Mouse (Mus musculus) CH12.LX (cell line): Measurements from ENCODE around the gene Ablim1. TPM values are rescaled to one million over a fixed set of nuclear protein-coding genes. Genes with fewer than 3 reads are reported as not detected.

ENCODE experiments used
- DNase-seq: peaks from one replicate; pipeline ENCODE4 v3.0.0-alpha.2; 2013; ENCODE audit errors: extremely low read depth
- H3K27ac ChIP-seq: 2 replicates; pipeline ENCODE4 v1.5.1; 2012; ENCODE audit warnings: low read depth, mild to moderate bottlenecking, control low read depth, moderate library complexity; ENCODE audit not compliant: insufficient read depth
- H3K27me3 ChIP-seq: replicated peaks from 2 replicates; pipeline ENCODE3; 2012; ENCODE audit warnings: inconsistent platforms
- H3K36me3 ChIP-seq, 2 experiments: replicated peaks in 1 of 2; 2 replicates each; pipeline versions ENCODE3 to v1.6.1; 2012; ENCODE audit warnings: inconsistent platforms in 1 of 2, low read length in 1 of 2, mild to moderate bottlenecking in 1 of 2, mixed read lengths in 1 of 2, moderate library complexity in 1 of 2; ENCODE audit not compliant: control insufficient read depth in 1 of 2, insufficient read depth in 1 of 2
- H3K4me1 ChIP-seq, 2 experiments: 2 replicates each; pipeline ENCODE4 v1.6.1; 2012; ENCODE audit warnings: inconsistent platforms in 1 of 2, moderate library complexity in 1 of 2; ENCODE audit not compliant: insufficient read depth in 2 of 2, control insufficient read depth in 1 of 2
- H3K4me2 ChIP-seq: 2 replicates; pipeline ENCODE4 v1.6.1; 2012; ENCODE audit warnings: low read depth, mild to moderate bottlenecking, control low read depth; ENCODE audit not compliant: poor library complexity, insufficient read depth, severe bottlenecking
- H3K4me3 ChIP-seq, 3 experiments: fragments of 150-350 bp in 1 of 3; sonication (generic) in 1 of 3; replicated peaks in 1 of 3; 2 replicates each; pipeline versions ENCODE3 to v1.5.1; 2011 to 2012; ENCODE audit warnings: low read depth in 2 of 3, low read length in 2 of 3, mild to moderate bottlenecking in 2 of 3, moderate library complexity in 2 of 3, control low read depth in 1 of 3, improper control_type of control experiment in 1 of 3, inconsistent platforms in 1 of 3, mixed read lengths in 1 of 3; ENCODE audit not compliant: poor library complexity in 1 of 3
- H3K79me2 ChIP-seq: replicated peaks from 2 replicates; pipeline ENCODE4 v1.6.1; 2012; ENCODE audit warnings: mild to moderate bottlenecking, moderate library complexity; ENCODE audit not compliant: control insufficient read depth, poor library complexity, insufficient read depth, severe bottlenecking; ENCODE audit errors: extremely low read depth
- H3K9ac ChIP-seq: 2 replicates; pipeline ENCODE4 v1.6.1; 2012; ENCODE audit warnings: low read depth, mild to moderate bottlenecking, control low read depth, moderate library complexity; ENCODE audit not compliant: insufficient read depth
- H3K9me3 ChIP-seq: replicated peaks from 2 replicates; pipeline ENCODE3; 2012; ENCODE audit warnings: low read length, inconsistent platforms, mixed read lengths
- BHLHE40 ChIP-seq: IDR thresholded peaks from 2 replicates; pipeline ENCODE4 v1.6.1; 2011; ENCODE audit warnings: mild to moderate bottlenecking, low read depth, low read length, improper control_type of control experiment
- CHD1 ChIP-seq: IDR thresholded peaks from 2 replicates; pipeline ENCODE4 v1.6.1; 2012; ENCODE audit warnings: low read depth, low read length, improper control_type of control experiment, inconsistent platforms
- CHD2 ChIP-seq: IDR thresholded peaks from 2 replicates; pipeline ENCODE4 v1.6.1; 2011; ENCODE audit warnings: low read length, improper control_type of control experiment
- CTCF ChIP-seq, 2 experiments: IDR thresholded peaks in 1 of 2; conservative IDR thresholded peaks in 1 of 2; 2 replicates each; pipeline ENCODE4 v1.5.1; 2011 to 2012; ENCODE audit warnings: low read depth in 2 of 2, low read length in 2 of 2, improper control_type of control experiment in 1 of 2, inconsistent platforms in 1 of 2, mild to moderate bottlenecking in 1 of 2, moderate library complexity in 1 of 2
- E2F4 ChIP-seq: IDR thresholded peaks from 2 replicates; pipeline ENCODE4 v1.6.1; 2011; ENCODE audit warnings: low read depth, low read length, improper control_type of control experiment; ENCODE audit not compliant: insufficient replicate concordance
- ELF1 ChIP-seq: IDR thresholded peaks from 2 replicates; pipeline ENCODE4 v1.6.1; 2014; ENCODE audit warnings: low read depth, mild to moderate bottlenecking, inconsistent platforms, low read length, improper control_type of control experiment
- EP300 ChIP-seq: IDR thresholded peaks from 2 replicates; pipeline ENCODE4 v1.6.1; 2011; ENCODE audit warnings: low read length, improper control_type of control experiment
- GABPA ChIP-seq: IDR thresholded peaks from 2 replicates; pipeline ENCODE4 v1.6.1; 2012; ENCODE audit warnings: low read depth, low read length, improper control_type of control experiment, inconsistent platforms; ENCODE audit not compliant: insufficient replicate concordance
- IRF4 ChIP-seq: IDR thresholded peaks from 2 replicates; pipeline ENCODE4 v1.6.1; 2014; ENCODE audit warnings: low read depth, mild to moderate bottlenecking, inconsistent platforms, low read length, improper control_type of control experiment
- JUND ChIP-seq: conservative IDR thresholded peaks from 2 replicates; pipeline ENCODE4 v1.6.1; 2011; ENCODE audit warnings: low read depth, low read length, improper control_type of control experiment
- KAT2A ChIP-seq: IDR thresholded peaks from 2 replicates; pipeline ENCODE4 v1.6.1; 2012; ENCODE audit warnings: low read length, improper control_type of control experiment, inconsistent platforms; ENCODE audit not compliant: insufficient replicate concordance
- MAX ChIP-seq: IDR thresholded peaks from 2 replicates; pipeline ENCODE4 v1.6.1; 2011; ENCODE audit warnings: low read length, improper control_type of control experiment
- MAZ ChIP-seq: IDR thresholded peaks from 2 replicates; pipeline ENCODE4 v1.6.1; 2012; ENCODE audit warnings: low read depth, mild to moderate bottlenecking, inconsistent platforms, low read length, improper control_type of control experiment, moderate library complexity
- MYC ChIP-seq: IDR thresholded peaks from 2 replicates; pipeline ENCODE4 v1.6.1; 2011; ENCODE audit warnings: low read depth, mild to moderate bottlenecking, improper control_type of control experiment, low read length
- NELFE ChIP-seq: IDR thresholded peaks from 2 replicates; pipeline ENCODE4 v1.6.1; 2011; ENCODE audit warnings: low read depth, low read length, improper control_type of control experiment
- NRF1 ChIP-seq: IDR thresholded peaks from 2 replicates; pipeline ENCODE4 v1.6.1; 2014; ENCODE audit warnings: low read depth, mild to moderate bottlenecking, inconsistent platforms, low read length, improper control_type of control experiment, moderate library complexity
- PAX5 ChIP-seq: IDR thresholded peaks from 2 replicates; pipeline ENCODE4 v1.6.1; 2012; ENCODE audit warnings: low read length, inconsistent platforms, mixed read lengths
- POLR2A ChIP-seq: IDR thresholded peaks from 2 replicates; pipeline ENCODE4 v1.6.1; 2011; ENCODE audit warnings: low read depth, mild to moderate bottlenecking, improper control_type of control experiment, low read length
- POLR2AphosphoS2 ChIP-seq: IDR thresholded peaks from 2 replicates; pipeline ENCODE4 v1.6.1; 2011; ENCODE audit warnings: low read depth, low read length, improper control_type of control experiment
- RAD21 ChIP-seq: IDR thresholded peaks from 2 replicates; pipeline ENCODE4 v1.6.1; 2011; ENCODE audit warnings: low read depth, mild to moderate bottlenecking, low read length, improper control_type of control experiment, moderate library complexity
- RCOR1 ChIP-seq: conservative IDR thresholded peaks from 2 replicates; pipeline ENCODE4 v1.6.1; 2012; ENCODE audit warnings: low read depth, mild to moderate bottlenecking, inconsistent platforms, low read length, improper control_type of control experiment
- SIN3A ChIP-seq: IDR thresholded peaks from 2 replicates; pipeline ENCODE4 v1.6.1; 2012; ENCODE audit warnings: low read length, improper control_type of control experiment, inconsistent platforms
- SMC3 ChIP-seq: IDR thresholded peaks from 2 replicates; pipeline ENCODE4 v1.6.1; 2011; ENCODE audit warnings: low read depth, low read length, improper control_type of control experiment
- TBP ChIP-seq: conservative IDR thresholded peaks from 2 replicates; pipeline ENCODE4 v1.6.1; 2011; ENCODE audit warnings: low read depth, low read length, improper control_type of control experiment
- TCF12 ChIP-seq: IDR thresholded peaks from 2 replicates; pipeline ENCODE4 v1.6.1; 2014; ENCODE audit warnings: low read depth, mild to moderate bottlenecking, inconsistent platforms, low read length, improper control_type of control experiment
- UBTF ChIP-seq: IDR thresholded peaks from 2 replicates; pipeline ENCODE4 v1.6.1; 2012; ENCODE audit warnings: low read depth, mild to moderate bottlenecking, inconsistent platforms, low read length, improper control_type of control experiment, moderate library complexity
- USF1 ChIP-seq: IDR thresholded peaks from 2 replicates; pipeline ENCODE4 v1.6.1; 2014; ENCODE audit warnings: low read depth, mild to moderate bottlenecking, inconsistent platforms, low read length, improper control_type of control experiment
- USF2 ChIP-seq: conservative IDR thresholded peaks from 2 replicates; pipeline ENCODE4 v1.6.1; 2011; ENCODE audit warnings: low read depth, low read length, improper control_type of control experiment
- ZC3H11A ChIP-seq: IDR thresholded peaks from 2 replicates; pipeline ENCODE4 v1.6.1; 2012; ENCODE audit warnings: low read depth, mild to moderate bottlenecking, inconsistent platforms, low read length, improper control_type of control experiment
- ZKSCAN1 ChIP-seq: IDR thresholded peaks from 2 replicates; pipeline ENCODE4 v1.6.1; 2012; ENCODE audit warnings: low read depth, inconsistent platforms, low read length, improper control_type of control experiment, borderline replicate concordance
- ZMIZ1 ChIP-seq: IDR thresholded peaks from 2 replicates; pipeline ENCODE4 v1.6.1; 2012; ENCODE audit warnings: low read depth, mild to moderate bottlenecking, inconsistent platforms, low read length, improper control_type of control experiment
- ZNF384 ChIP-seq: IDR thresholded peaks from 2 replicates; pipeline ENCODE4 v1.6.1; 2012; ENCODE audit warnings: low read depth, low read length, improper control_type of control experiment, inconsistent platforms
- dilution Hi-C: fragments of 300-500 bp; cut with MboI; formaldehyde crosslinking; loops from 2 replicates; pipeline ENCODE4 v1.14.3; 2020; ENCODE audit warnings: low sequenced_read_pairs; ENCODE audit not compliant: extremely low pct_unique_long_range_greater_than_20kb, extremely low pct_ligation_motif_present
- in situ Hi-C: fragments of 300-500 bp; cut with MboI; formaldehyde crosslinking; loops from 3 replicates; pipeline ENCODE4 v1.14.3; 2019; ENCODE audit warnings: low sequenced_read_pairs, low pct_ligation_motif_present, low pct_unique_long_range_greater_than_20kb, mixed read lengths
- polyA plus RNA-seq: library from polyadenylated mRNA; unstranded; fragments of >175 nt; gene quantifications from 2 replicates; pipeline ENCODE4 v1.2.1, GENCODE M21; 2012; ENCODE audit warnings: low read depth; ENCODE audit not compliant: insufficient read length
- total RNA-seq, 2 experiments: library from RNA; depleted of rRNA; stranded (reverse); fragments of 300-350 nt in 1 of 2; fragments of >200 nt in 1 of 2; gene quantifications; 2 replicates each; pipeline ENCODE4 v1.2.3; 2012 to 2014

The Ablim1 gene
- total and polyA plus RNA-seq, 3 experiments: 0.85 to 2.4 (median 2.0) TPM

DNA sequence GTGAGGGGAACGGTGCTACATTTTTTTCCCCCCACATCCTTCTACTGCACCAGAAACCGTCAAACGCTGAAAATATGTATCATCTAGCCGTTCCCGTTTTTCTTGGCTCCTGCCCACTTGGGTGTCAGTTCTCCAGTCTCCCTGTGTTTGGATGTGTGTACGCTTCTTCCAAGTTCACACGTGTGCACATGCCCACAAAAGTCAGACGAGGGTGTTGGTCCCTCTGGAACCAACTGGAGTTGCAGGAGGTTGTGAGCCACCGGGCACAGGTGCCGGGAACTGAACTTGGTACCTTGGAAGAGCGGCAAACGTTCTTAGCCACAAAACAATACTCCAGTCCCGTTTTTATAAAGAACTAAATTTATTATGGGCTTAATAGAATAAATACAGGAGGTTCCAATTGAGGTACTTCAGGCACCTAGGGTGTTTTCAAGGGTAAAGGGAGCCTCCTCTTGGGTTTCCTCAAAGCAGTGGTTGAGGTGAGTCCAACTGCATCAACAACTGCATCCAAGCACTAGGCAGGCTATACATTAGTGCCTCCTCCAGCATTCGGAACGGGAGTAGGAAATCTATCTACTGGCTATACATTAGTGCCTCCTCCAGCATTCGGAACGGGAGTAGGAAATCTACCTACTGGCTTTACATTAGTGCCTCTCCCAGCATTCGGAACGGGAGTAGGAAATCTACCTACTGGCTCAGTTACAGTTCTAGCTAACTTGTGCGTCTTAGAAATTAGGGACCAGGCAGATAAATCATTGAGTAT is 44.3 kb upstream of the Ablim1 start:
- dilution Hi-C loops (no loop called here), in situ Hi-C loops (no loop called here)
- H3K27ac ChIP-seq: peak overlapping the region; percentile 48; the same call in 1 of the 2 replicates
- H3K9me3 ChIP-seq: no peaks in the 10 kb centered on the region
- H3K4me1 ChIP-seq: peaks cover 16 to 45% of the 10 kb centered on the region in 2 experiments
- peaks cover 51% of the 10 kb centered on the region for H3K79me2 ChIP-seq
- no peaks in the 10 kb centered on the region for H3K27me3 ChIP-seq
- H3K9ac ChIP-seq: peak overlapping the region; percentile 99
- no peak for DNase-seq
- H3K36me3 ChIP-seq: peaks cover 5 to 25% of the 10 kb centered on the region in 2 experiments
- H3K4me3 ChIP-seq: peak overlapping the region; percentile 59 to 82 (median 61)
- TF ChIP-seq NELFE (no peak), TCF12 (no peak), BHLHE40 (peak; percentile 26)
- peak overlapping the region; percentile 72 for H3K4me2 ChIP-seq

- H3K4me3 ChIP-seq: peak overlapping the region; percentile 59 to 82 (median 61)
- H3K36me3 ChIP-seq: peaks cover 5 to 27% of the 10 kb centered on the region in 2 experiments
- no peaks in the 10 kb centered on the region for H3K27me3 ChIP-seq
- peak overlapping the region; percentile 74 for H3K4me2 ChIP-seq
- H3K79me2 ChIP-seq: peaks cover 45% of the 10 kb centered on the region
- dilution Hi-C loops: no loop called here
- DNase-seq: peak; percentile 96
- in situ Hi-C loops: no loop called here
- H3K9me3 ChIP-seq: no peaks in the 10 kb centered on the region
- peak overlapping the region; percentile 99 for H3K9ac ChIP-seq
- peaks cover 16 to 41% of the 10 kb centered on the region in 2 experiments for H3K4me1 ChIP-seq
- peak overlapping the region; percentile 48; the same call in 1 of the 2 replicates for H3K27ac ChIP-seq
- TF ChIP-seq SIN3A: peak; percentile 92; the same call in 1 of the 2 replicates
- no peak for TF ChIP-seq MAX
- peak; percentile 21 for TF ChIP-seq RAD21
- TF ChIP-seq JUND: no peak
- TF ChIP-seq EP300: no peak
- no peak for TF ChIP-seq NRF1
- no peak for TF ChIP-seq KAT2A
- TF ChIP-seq USF1: no peak
- peak; percentile 94 for TF ChIP-seq ELF1
- TF ChIP-seq PAX5: no peak
- no peak; the same call in 1 of the 2 replicates for TF ChIP-seq ZMIZ1
- TF ChIP-seq ZKSCAN1: no peak
- TF ChIP-seq IRF4: peak; percentile 56; the same call in 1 of the 2 replicates
- peak; percentile 74 for TF ChIP-seq POLR2A
- peak; percentile 70 to 83 for TF ChIP-seq CTCF (conservative IDR thresholded peaks at IDR 0.05 in 1 of 2, IDR thresholded peaks at IDR 0.05 in 1 of 2; ENCODE audit: low read depth in 2 of 2, low read length in 2 of 2)
- peak; percentile 48 for TF ChIP-seq SMC3
- no peak for TF ChIP-seq POLR2AphosphoS2
- no peak for TF ChIP-seq UBTF
- peak; percentile 78; the same call in 1 of the 2 replicates for TF ChIP-seq TBP
- TF ChIP-seq E2F4: 0 out of 2 replicates have a peak, but pooled peaks have one; percentile 39
- TF ChIP-seq MYC: peak; percentile 92
- TF ChIP-seq CHD1: no peak
- TF ChIP-seq CHD2: no peak
- TF ChIP-seq USF2: no peak
- TF ChIP-seq MAZ: 0 out of 2 replicates have a peak, but pooled peaks have one; percentile 14
- no peak for TF ChIP-seq BHLHE40
- TF ChIP-seq GABPA: no peak
- TF ChIP-seq ZNF384: no peak; the same call in 1 of the 2 replicates
- TF ChIP-seq RCOR1: no peak; the same call in 1 of the 2 replicates
- no peak for TF ChIP-seq ZC3H11A
Measured at GRCm38 (mm10) chr19:57358322-57358721, 43.6 kb upstream of the Ablim1 start.
